25 mouse cellular contexts compared by ENCODE assay signal in the genomic region with DNA sequence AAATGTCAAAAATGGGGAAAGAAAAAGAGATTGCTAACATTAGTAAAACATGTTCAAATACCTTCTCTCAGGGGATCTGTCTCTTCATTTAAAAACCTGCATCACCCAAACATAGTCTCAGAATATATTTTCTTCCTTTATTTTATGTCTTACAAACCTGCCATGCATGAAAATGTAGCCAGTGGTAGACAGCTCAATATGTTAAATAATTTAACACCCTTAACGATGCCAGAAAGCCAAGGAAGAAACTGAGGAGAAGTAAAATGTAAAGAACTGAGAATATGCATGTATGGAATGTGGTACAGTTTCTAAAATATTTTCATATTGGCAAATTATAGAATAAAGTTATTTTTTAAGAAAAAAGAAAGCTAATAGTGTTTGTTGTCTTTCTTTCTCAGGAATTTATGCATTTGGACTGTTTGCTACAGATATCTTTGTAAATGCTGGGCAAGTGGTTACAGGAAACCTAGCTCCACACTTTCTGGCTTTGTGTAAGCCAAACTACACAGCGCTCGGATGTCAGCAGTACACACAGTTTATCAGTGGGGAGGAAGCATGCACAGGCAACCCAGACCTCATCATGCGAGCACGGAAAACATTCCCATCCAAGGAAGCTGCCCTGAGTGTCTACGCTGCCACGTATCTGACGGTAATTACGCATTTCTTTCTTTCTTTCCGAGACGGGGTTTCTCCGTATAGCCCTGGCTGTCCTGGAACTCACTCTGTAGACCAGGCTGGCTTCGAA. TPM values are rescaled to one million over a fixed set of nuclear protein-coding genes. Genes with fewer than 3 reads are reported as not detected.
A peak's percentile ranks its signal among the peaks of the same experiment; 100 is the strongest.
DNase-seq lines count a peak whose midpoint lies in the region; ATAC-seq and TF ChIP-seq lines count a peak whose summit lies in the region.
"Had no signal": no experiment of that assay in that cellular context is flagged by ENCODE, and none has a peak within 500 bp of the region (broad histone marks: within the 10 kb centered on the region; RNA-seq: fewer than 3 reads in every experiment).

No protein-coding gene starts in this region.

- H3K9me3 ChIP-seq in forebrain, embryonic 15.5 days: no peaks in the 10 kb centered on the region
- H3K9me3 ChIP-seq in forebrain, embryonic 11.5 days (ENCODE audit: control insufficient read depth, low read length): no peaks in the 10 kb centered on the region
- H3K9me3 ChIP-seq in forebrain, embryonic 16.5 days (ENCODE audit: control insufficient read depth, low read length): no peaks in the 10 kb centered on the region
- H3K9me3 ChIP-seq: hindbrain, embryonic 10.5 days; hindbrain, embryonic 13.5 days; intestine, embryonic 15.5 days had no signal

- 0 out of 2 replicates have a peak, but pooled peaks have one; percentile 47 for ATAC-seq in forebrain, embryonic 15.5 days (replicated peaks)
- no peak for ATAC-seq in forebrain, embryonic 11.5 days (replicated peaks; ENCODE audit: low FRiP score)
- peak; percentile 60 for ATAC-seq in forebrain, embryonic 16.5 days
- ATAC-seq: CD4-positive, CD25-positive, alpha-beta regulatory T cell, adult 4 months; hindbrain, embryonic 16.5 days; intestine, embryonic 15.5 days had no signal

- no peaks in the 10 kb centered on the region for H3K27me3 ChIP-seq in forebrain, embryonic 15.5 days
- no peaks in the 10 kb centered on the region for H3K27me3 ChIP-seq in forebrain, embryonic 11.5 days (ENCODE audit: control insufficient read depth, insufficient read depth, low read length)
- no peaks in the 10 kb centered on the region for H3K27me3 ChIP-seq in forebrain, embryonic 16.5 days (replicated peaks; ENCODE audit: control insufficient read depth, insufficient read depth, low read length)
- H3K27me3 ChIP-seq: hindbrain, embryonic 13.5 days; intestine, embryonic 15.5 days had no signal

- H3K4me2 ChIP-seq in forebrain, embryonic 15.5 days (replicated peaks): no peak overlapping the region
- H3K4me2 ChIP-seq in forebrain, embryonic 11.5 days (ENCODE audit: low read depth, low read length, severe bottlenecking): no peak overlapping the region
- H3K4me2 ChIP-seq in forebrain, embryonic 16.5 days (ENCODE audit: low read length): no peak overlapping the region
- H3K4me2 ChIP-seq: heart, embryonic 11.5 days; hindbrain, embryonic 13.5 days; intestine, embryonic 15.5 days had no signal

- no peak overlapping the region for H3K9ac ChIP-seq in forebrain, embryonic 15.5 days (replicated peaks)
- no peak overlapping the region for H3K9ac ChIP-seq in forebrain, embryonic 11.5 days (ENCODE audit: low read length)
- H3K9ac ChIP-seq in forebrain, embryonic 16.5 days (replicated peaks; ENCODE audit: low read depth, low read length): no peak overlapping the region
- H3K9ac ChIP-seq: hindbrain, embryonic 13.5 days; intestine, embryonic 15.5 days had no signal

- no peaks in the 10 kb centered on the region for H3K36me3 ChIP-seq in forebrain, embryonic 15.5 days
- no peaks in the 10 kb centered on the region for H3K36me3 ChIP-seq in forebrain, embryonic 11.5 days (ENCODE audit: control insufficient read depth, insufficient read depth, low read length)
- H3K36me3 ChIP-seq in forebrain, embryonic 16.5 days (ENCODE audit: control insufficient read depth, insufficient read depth): no peaks in the 10 kb centered on the region
- H3K36me3 ChIP-seq: hindbrain, embryonic 10.5 days; hindbrain, embryonic 13.5 days; intestine, embryonic 15.5 days had no signal

- peak overlapping the region; percentile 45 for H3K27ac ChIP-seq in forebrain, embryonic 15.5 days (replicated peaks)
- H3K27ac ChIP-seq in forebrain, embryonic 11.5 days (ENCODE audit: low read depth, low read length): no peak overlapping the region
- H3K27ac ChIP-seq in left cerebral cortex, adult 2 months: peak overlapping the region; percentile 50; the same call in 1 of the 2 replicates
- peak overlapping the region; percentile 56 for H3K27ac ChIP-seq in forebrain, embryonic 16.5 days (ENCODE audit: low read length)
- peak overlapping the region; percentile 1; the same call in 1 of the 2 replicates for H3K27ac ChIP-seq in olfactory bulb, adult 2 months (ENCODE audit: insufficient read depth, low read depth, low read length)
- H3K27ac ChIP-seq: gastrocnemius, adult 2 months; hindbrain, embryonic 10.5 days; hindbrain, embryonic 13.5 days; intestine, embryonic 15.5 days had no signal

- H3K4me1 ChIP-seq in forebrain, embryonic 15.5 days: peaks cover 16% of the 10 kb centered on the region
- H3K4me1 ChIP-seq in forebrain, embryonic 11.5 days (replicated peaks; ENCODE audit: control insufficient read depth, insufficient read depth, low read length): peaks cover 3% of the 10 kb centered on the region; the same call in 1 of the 2 replicates
- peaks cover 3% of the 10 kb centered on the region; the same call in 1 of the 2 replicates for H3K4me1 ChIP-seq in forebrain, embryonic 16.5 days (replicated peaks; ENCODE audit: control insufficient read depth, insufficient read depth, low read length)
- peaks cover 3% of the 10 kb centered on the region for H3K4me1 ChIP-seq in olfactory bulb, adult 2 months (ENCODE audit: control insufficient read depth, insufficient read depth, low read length)
- H3K4me1 ChIP-seq: hindbrain, embryonic 13.5 days; intestine, embryonic 15.5 days had no signal

- intact Hi-C loops in left cerebral cortex, adult 2 months (cut with DNase I): loop anchor here (5.0 kb wide), 1 partner anchor 62 kb away; no protein-coding TSS in a partner anchor
- intact Hi-C loops in left cerebral cortex, postnatal 4 days (cut with DNase I): no loop called here

- WGBS in forebrain, embryonic 15.5 days: 74% methylated on average over 13 of the region's 13 CpGs
- WGBS in forebrain, embryonic 11.5 days: 95% methylated on average over 13 of the region's 13 CpGs
- WGBS in forebrain, embryonic 16.5 days: 81% methylated on average over 13 of the region's 13 CpGs
- WGBS in olfactory bulb, adult 2 months: 70% methylated on average over 13 of the region's 13 CpGs

- no peak for TF ChIP-seq POLR2A in olfactory bulb, adult 2 months (IDR thresholded peaks at IDR 0.05; ENCODE audit: insufficient read depth, low read depth, low read length)

- DNase-seq in forebrain, embryonic 11.5 days (ENCODE audit: low spot score): no peak
- no peak for DNase-seq in left cerebral cortex, adult 2 months (ENCODE audit: extremely low spot score in 1 of 2, low spot score in 2 of 2)
- DNase-seq in left cerebral cortex, postnatal 4 days: no peak
- DNase-seq in adrenal gland, adult (ENCODE audit: inconsistent age in 2 of 2, low spot score in 1 of 2): no peak
- DNase-seq: adrenal gland, adult 8-10 months; adrenal gland, postnatal 25 days; cerebellum, adult 18-20 months; cerebellum, adult 9-10 months; cerebellum, postnatal 14 days; gastrocnemius, adult 2 months; gastrocnemius, postnatal 14 days; heart, adult 11 months; heart, postnatal 36 days; kidney, adult 11 months had no signal

- no peak for TF ChIP-seq CTCF in left cerebral cortex, adult 2 months (IDR thresholded peaks at IDR 0.05)
- no peak for TF ChIP-seq CTCF in olfactory bulb, adult 2 months (IDR thresholded peaks at IDR 0.05; ENCODE audit: insufficient read depth, low read depth, low read length)

- no peak overlapping the region for H3K4me3 ChIP-seq in forebrain, embryonic 15.5 days
- H3K4me3 ChIP-seq in forebrain, embryonic 11.5 days (ENCODE audit: low read depth, low read length): no peak overlapping the region
- no peak overlapping the region for H3K4me3 ChIP-seq in left cerebral cortex, adult 2 months
- no peak overlapping the region for H3K4me3 ChIP-seq in forebrain, embryonic 16.5 days (replicated peaks; ENCODE audit: low read length)
- H3K4me3 ChIP-seq in olfactory bulb, adult 2 months (ENCODE audit: insufficient read depth, low read depth, low read length): no peak overlapping the region
- H3K4me3 ChIP-seq: gastrocnemius, adult 2 months; hindbrain, embryonic 10.5 days; hindbrain, embryonic 13.5 days; intestine, embryonic 15.5 days had no signal

RNA-seq across cellular contexts. Expression of a gene that starts 50.8 kb away (rescaled TPM):
- polyA plus RNA-seq in forebrain, embryonic 15.5 days (2015; fragmentation: Nextera tagmentation; extraction: Ambion mirVana): 7.0 and 7.4 TPM in 2 replicates
- polyA plus RNA-seq in forebrain, embryonic 11.5 days (2014; fragmentation: Nextera tagmentation; extraction: Ambion mirVana): 0.09 and 0.29 TPM in 2 replicates
- 10 to 100 TPM; 31.6 to 32.6 TPM for total RNA-seq in left cerebral cortex, adult 2 months (2021)
- total RNA-seq in left cerebral cortex, postnatal 4 days (2021): 10 to 100 TPM; 50.5 to 51.2 TPM
- 9.7 and 10.3 TPM in 2 replicates for polyA plus RNA-seq in forebrain, embryonic 16.5 days (2015; fragmentation: Nextera tagmentation; extraction: Ambion mirVana)
- polyA plus RNA-seq in olfactory bulb, adult 2 months (2012; ENCODE audit: insufficient read depth, insufficient read length, low replicate concordance, missing spikeins): not detected in 2 replicates
- total RNA-seq: gastrocnemius, adult 2 months; MEL had no signal
- polyA plus RNA-seq: C2C12; CD4-positive, CD25-positive, alpha-beta regulatory T cell, adult 4 months had no signal
